Mouse (Mus musculus) olfactory bulb, adult 2 months (tissue): Measurements from ENCODE around the gene Glyctk. TPM values are rescaled to one million over a fixed set of nuclear protein-coding genes. Genes with fewer than 3 reads are reported as not detected.

Experiments
- H3K27ac ChIP-seq: fragments of 200-500 bp; 2 replicates; pipeline ENCODE4 v1.5.1; 2012; ENCODE audit warnings: low read depth, low read length; ENCODE audit not compliant: insufficient read depth
- H3K4me1 ChIP-seq: fragments of 200-500 bp; 2 replicates; pipeline ENCODE4 v1.6.1; 2012; ENCODE audit warnings: low read length; ENCODE audit not compliant: control insufficient read depth, insufficient read depth
- H3K4me3 ChIP-seq: fragments of 200-500 bp; 2 replicates; pipeline ENCODE4 v1.5.1; 2012; ENCODE audit warnings: mild to moderate bottlenecking, low read depth, low read length, moderate library complexity; ENCODE audit not compliant: insufficient read depth
- CTCF ChIP-seq: fragments of 200-500 bp; IDR thresholded peaks from 2 replicates; pipeline ENCODE4 v1.5.1; 2012; ENCODE audit warnings: low read depth, mild to moderate bottlenecking, low read length, moderate library complexity; ENCODE audit not compliant: insufficient read depth
- POLR2A ChIP-seq: fragments of 200-500 bp; IDR thresholded peaks from 2 replicates; pipeline ENCODE4 v1.6.1; 2012; ENCODE audit warnings: mild to moderate bottlenecking, low read depth, low read length, moderate library complexity; ENCODE audit not compliant: insufficient read depth
- WGBS: fragments of 180-500 bp; shearing (Covaris S2); methylation state at CpG from one replicate; pipeline ENCODE4 v1.1.7; 2018; 5-methylcytosine and 5-hydroxymethylcytosine counted together
- polyA plus RNA-seq: library from polyadenylated mRNA; stranded (reverse); fragments of >200 nt; gene quantifications from 2 replicates; pipeline ENCODE4 v1.2.4, GENCODE M21; 2012; ENCODE audit warnings: low replicate concordance; ENCODE audit not compliant: missing spikeins, insufficient read depth, insufficient read length

Glyctk gene
- polyA plus RNA-seq, 1 experiment, result not detected

- Histone ChIP-seq H3K4me3 (no peak overlapping the region), H3K27ac (no peak overlapping the region), H3K4me1 (no peaks in the 10 kb centered on the region; the same call in 1 of the 2 replicates)
- WGBS, result 88% methylated on average over 7 of the region's 7 CpGs
- TF ChIP-seq POLR2A (no peak), CTCF (no peak)
Measured at GRCm38 (mm10) chr9:106104401-106104800, 53.5 kb downstream of the Glyctk start.

Other genes with a start within 250 kb of the Glyctk start
- gene Col6a5, start 197.5 kb downstream of the Glyctk start, polyA plus RNA-seq, result not detected in 2 replicates
- not detected in 2 replicates for gene Col6a4, start 61.4 kb downstream of the Glyctk start, polyA plus RNA-seq
- gene Wdr82, start 12.8 kb upstream of the Glyctk start, polyA plus RNA-seq, result not detected in 2 replicates
- not detected in 2 replicates for gene Ppm1m, start 41.6 kb upstream of the Glyctk start, polyA plus RNA-seq
- gene Twf2, start 45.0 kb upstream of the Glyctk start, polyA plus RNA-seq, result not detected in 2 replicates
- not detected in 2 replicates for gene Tlr9, start 64.5 kb upstream of the Glyctk start, polyA plus RNA-seq
- gene Alas1, start 90.5 kb upstream of the Glyctk start, polyA plus RNA-seq, result not detected in 2 replicates
- not detected in 2 replicates for gene Poc1a, start 122.9 kb upstream of the Glyctk start, polyA plus RNA-seq
- gene Dusp7, start 210.5 kb upstream of the Glyctk start, polyA plus RNA-seq, result not detected in 2 replicates